Mouse (Mus musculus) T-helper 1 cell (primary cell): ENCODE data around the gene Fkbp15.

Source experiments
- in situ Hi-C: fragments of 300-600 bp; cut with MboI, MseI; formaldehyde crosslinking; loops from one replicate; pipeline ENCODE4 v1.15.1; 2025; ENCODE audit warnings: high pct_unique_total_duplicates

The Fkbp15 gene

DNA sequence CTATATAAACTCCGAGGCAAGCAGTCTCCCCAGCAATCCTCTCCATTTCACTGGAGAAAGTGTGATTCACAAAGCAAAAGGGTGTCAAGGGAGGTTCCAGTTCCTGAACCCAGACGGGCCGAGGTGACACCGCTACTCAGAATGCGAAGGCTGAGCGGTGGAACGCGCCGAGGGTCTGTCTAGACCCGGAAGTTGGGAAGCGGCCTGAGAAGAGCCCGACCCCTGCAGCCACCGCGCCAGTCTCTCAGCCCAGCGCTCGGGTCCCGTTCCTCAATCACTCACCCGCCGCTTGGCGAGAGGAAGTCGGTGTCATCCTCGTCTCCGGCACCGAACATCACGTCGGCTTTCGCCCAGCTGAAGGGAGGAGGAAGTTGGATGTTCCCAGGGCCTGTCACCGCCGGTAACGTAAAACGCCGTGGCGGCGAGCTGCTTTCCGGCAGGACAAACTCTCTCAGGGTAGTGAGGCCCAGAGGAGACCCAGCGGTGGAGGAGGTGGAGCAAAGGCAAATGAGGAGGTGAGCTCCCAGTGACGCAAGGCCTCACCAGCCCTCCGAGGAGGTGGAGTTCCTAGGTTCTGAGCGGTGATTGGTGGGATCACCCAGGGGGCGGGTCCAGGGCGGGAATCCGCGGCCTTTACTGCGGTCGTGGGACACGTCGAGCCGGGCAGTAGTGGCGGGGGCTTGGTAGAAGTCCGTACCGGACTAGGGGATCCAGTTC lies at the start of gene Fkbp15, which contains the start of gene Slc31a1:
Fkbp15 (minus strand) TSS at position 461 of the 717 bp plus-strand sequence.
Slc31a1 (plus strand) TSS at position 640 of the 717 bp plus-strand sequence.
- in situ Hi-C loops: loop anchor here (5.0 kb wide), 1 partner anchor 47 kb away; the partner anchor contains the start of genes Cdc26 and Prpf4

- in situ Hi-C loops: loop anchor here (5.0 to 10.0 kb wide), 2 partner anchors 47 to 65 kb away; partner anchors contain the start of genes Fkbp15 and Slc31a1
Measured at GRCm38 (mm10) chr4:62409615-62410014, 49.3 kb upstream of the Fkbp15 start.

DNA sequence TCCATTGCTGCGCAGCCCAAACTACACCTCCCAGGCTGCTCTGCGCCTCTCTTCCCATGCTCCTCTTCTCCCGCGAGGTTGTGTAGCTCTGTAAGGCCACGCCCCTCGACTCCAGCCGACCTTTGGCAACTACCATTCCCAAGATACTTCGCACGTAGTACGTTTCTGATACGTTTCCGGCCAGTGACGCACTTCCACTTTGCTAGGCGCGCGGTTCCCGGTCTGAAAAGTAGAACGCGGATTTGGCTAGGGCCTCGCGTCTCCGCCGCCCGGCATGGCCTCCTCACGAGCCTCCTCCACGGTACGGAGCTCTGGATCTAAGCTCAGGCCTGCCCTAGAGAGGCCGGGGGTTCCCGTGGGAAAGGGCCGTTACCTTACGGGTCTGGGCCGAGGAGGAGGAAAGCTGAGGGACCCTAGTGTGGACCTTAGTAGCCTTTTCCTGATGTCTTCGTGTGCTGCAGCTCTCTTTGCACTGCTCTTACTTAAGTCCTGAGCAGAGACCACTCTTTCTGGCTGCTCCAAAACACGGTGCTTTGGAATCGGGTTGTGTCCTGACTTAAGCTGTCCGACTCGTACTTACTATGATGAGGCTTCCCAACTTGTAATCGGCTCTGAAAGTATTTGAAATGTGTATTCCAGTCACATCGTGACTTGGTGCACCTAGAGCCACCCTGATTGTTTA lies 48.4 kb upstream of the Fkbp15 start, which contains the start of the genes Cdc26 and Prpf4:
Cdc26 (minus strand) TSS at position 42 of the 682 bp plus-strand sequence.
Prpf4 (plus strand) TSS at position 197 of the 682 bp plus-strand sequence.
- in situ Hi-C loops: loop anchor here (5.0 to 10.0 kb wide), 2 partner anchors 46 to 64 kb away; partner anchors contain the start of genes Fkbp15 and Slc31a1

DNA sequence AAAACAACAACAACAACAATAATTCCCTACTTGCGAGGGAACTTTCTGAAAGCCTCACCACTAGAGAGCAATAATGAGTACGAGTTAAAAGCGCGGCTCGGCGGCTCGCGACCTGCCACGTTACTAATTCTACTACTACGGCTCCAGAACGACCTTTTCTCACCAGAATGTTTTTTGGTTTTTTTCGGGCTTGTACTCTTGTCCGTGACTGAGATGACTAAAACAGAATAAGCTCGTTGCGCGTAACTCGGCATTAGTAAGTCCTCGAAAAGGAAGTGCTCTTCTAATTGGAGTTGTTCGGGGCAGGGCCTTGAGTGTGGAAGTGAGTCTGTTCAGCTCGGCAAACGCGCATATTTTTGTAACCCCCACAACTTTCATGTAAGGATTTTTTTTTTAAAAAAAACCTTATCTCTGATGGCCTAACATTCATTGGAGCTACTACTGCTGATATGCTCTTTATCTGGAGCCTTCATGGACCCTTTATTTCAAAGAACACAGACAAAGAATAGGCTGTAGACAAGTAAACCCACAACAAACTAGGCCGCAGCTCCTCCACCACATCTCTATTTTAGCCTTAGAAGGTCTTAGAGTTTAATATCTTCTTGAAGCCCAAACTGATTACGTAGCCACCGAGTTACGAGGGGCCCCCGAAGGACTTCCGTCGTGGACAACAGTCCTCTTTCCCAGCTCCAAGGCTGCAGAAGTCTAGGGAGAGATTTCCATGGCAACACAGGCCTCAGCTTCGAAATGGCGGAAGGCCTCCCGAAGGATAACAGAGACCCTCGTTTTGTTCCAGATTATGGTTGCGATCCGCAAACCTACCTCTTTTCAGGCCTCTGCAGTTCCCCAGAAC lies 47.6 kb upstream of the Fkbp15 start:
- in situ Hi-C loops: loop anchor here (5.0 to 10.0 kb wide), 2 partner anchors 46 to 63 kb away; partner anchors contain the start of genes Fkbp15 and Slc31a1

- in situ Hi-C loops: loop anchor here (5.0 to 10.0 kb wide), 2 partner anchors 44 to 61 kb away; partner anchors contain the start of genes Fkbp15 and Slc31a1
Measured at GRCm38 (mm10) chr4:62406133-62406532, 45.8 kb upstream of the Fkbp15 start.

DNA sequence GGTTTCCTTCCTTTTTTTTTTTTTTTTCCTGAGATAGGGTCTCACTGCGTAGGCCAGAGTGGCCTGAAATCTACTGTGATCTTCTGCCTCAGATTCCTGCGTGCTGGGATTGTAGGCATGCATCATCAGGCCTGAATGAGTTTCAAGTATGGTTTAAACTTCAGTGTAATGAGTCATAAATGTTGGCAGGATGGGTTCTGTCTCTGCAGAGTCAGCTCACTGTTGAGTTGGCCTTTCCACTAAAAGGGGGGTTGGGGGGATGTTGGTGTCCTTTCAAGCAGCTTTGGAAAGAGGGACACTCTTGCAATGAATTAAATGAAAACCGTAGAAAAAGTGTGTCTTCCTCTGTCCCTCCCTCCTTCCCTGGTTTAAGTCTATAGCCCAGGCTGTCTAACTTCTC lies 38.6 kb upstream of the Fkbp15 start:
- in situ Hi-C loops: no loop called here

- in situ Hi-C loops: no loop called here
Measured at GRCm38 (mm10) chr4:62397616-62398365, 37.4 kb upstream of the Fkbp15 start.

GRCm38 (mm10) chr4:62395806-62396205 lies 35.5 kb upstream of the Fkbp15 start:
- in situ Hi-C loops: no loop called here

DNA sequence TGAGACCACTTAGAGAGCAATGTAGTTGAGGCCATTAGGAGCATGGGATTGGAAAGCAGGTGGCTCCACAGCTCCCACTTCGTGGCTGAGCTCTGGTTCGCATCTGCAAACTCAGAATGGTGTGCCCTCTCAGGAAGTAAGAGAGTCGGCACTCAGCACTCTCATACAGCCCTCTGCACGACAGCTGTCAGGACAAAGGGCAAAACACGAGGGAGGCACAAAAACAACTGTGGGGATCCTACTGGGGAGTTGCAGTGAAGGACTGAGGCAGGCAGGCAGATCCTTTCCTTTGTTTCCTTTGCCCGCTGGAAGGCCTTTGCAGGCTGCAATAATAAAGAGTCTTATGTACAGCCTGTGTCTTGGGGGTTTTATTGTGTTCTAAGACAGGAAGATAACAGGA lies 33.1 kb upstream of the Fkbp15 start:
- in situ Hi-C loops: no loop called here

GRCm38 (mm10) chr4:62391892-62392291 lies 31.5 kb upstream of the Fkbp15 start:
- in situ Hi-C loops: no loop called here

DNA sequence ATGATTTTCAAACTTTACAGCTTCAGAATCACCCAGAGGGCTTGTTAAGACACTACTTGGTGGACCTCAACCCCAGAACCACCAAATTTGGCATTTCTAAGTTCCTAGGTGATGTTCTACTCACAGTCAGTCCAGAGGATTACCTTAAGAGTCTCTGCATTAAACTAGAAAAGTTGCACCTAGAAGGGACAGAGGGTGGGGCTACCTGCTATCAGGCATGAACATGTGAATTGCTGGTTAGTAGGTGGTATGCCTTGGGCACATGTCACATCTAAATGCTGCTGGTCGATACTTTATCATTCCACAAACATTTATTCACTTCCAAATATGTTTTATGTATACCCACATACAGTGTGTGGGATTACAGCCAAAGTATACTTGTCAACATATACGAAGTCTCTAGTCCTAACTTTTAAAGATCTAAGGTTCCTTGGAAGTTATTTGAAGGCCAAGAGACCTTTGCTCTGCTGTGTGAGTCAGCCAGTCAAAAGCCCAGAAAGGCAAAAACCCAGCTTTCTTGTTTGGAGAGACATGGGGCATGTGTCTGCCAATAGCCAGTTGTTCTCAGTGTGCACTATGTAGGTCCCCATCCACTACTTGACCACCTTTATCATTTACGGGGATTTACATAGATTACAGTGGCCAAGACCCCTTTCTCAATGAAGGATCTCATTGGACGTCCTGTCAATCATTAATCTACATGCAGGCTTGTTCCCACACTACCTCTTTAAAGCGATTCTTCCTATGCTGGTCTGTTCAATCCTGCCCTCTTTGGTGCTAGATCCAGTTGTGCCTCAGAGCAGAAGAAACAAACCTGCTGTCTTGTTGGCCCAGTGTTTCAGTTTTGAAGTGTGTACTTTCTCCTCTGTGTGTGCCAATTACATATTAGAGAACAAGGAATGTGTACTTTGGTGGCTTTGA lies 29.5 kb upstream of the Fkbp15 start:
- in situ Hi-C loops: no loop called here

- in situ Hi-C loops: no loop called here
Measured at GRCm38 (mm10) chr4:62385439-62385838, 25.1 kb upstream of the Fkbp15 start.

GRCm38 (mm10) chr4:62384159-62384558 lies 23.8 kb upstream of the Fkbp15 start:
- in situ Hi-C loops: no loop called here

DNA sequence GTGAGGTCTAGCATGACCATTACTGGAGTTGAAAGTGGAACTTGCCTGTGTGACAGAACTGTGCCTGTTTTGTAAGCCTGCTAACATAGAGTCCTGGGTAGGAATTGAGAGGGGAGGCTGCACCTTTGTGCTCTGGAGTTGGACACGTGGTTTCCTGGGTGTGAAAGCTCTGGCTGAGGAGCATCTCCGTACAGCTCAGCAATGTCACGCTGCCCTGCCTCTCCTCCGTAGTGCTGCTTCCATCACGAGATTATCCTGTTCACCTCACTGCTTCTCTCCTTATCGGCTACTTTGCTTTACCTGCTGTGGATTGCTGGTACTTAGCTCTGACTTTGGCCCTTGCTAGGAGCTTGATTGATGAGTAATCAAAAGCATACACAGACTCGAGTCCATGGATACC lies 23.4 kb upstream of the Fkbp15 start:
- in situ Hi-C loops: no loop called here

- in situ Hi-C loops: no loop called here
Measured at GRCm38 (mm10) chr4:62383207-62383606, 22.9 kb upstream of the Fkbp15 start.

- in situ Hi-C loops: no loop called here
Measured at GRCm38 (mm10) chr4:62379724-62380381, 19.5 kb upstream of the Fkbp15 start.

DNA sequence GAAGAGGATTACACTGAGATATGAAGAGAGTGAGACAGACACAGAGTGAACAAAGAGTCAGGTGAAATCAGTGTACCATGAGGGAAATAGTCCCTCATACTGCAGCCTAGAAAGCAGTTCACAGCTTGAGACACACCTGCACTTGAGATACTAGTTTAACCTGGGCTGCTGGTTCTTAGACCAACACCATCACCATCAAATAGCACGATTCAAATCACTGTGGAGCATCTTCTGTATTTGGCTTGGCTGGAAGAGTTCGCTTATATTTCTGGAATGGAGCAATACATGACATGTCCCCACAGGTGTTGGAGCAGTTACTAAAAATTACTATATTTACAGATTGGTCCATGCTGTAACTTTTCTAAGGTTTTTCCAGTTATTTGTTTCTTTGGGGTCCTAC lies 15.8 kb upstream of the Fkbp15 start:
- in situ Hi-C loops: no loop called here

DNA sequence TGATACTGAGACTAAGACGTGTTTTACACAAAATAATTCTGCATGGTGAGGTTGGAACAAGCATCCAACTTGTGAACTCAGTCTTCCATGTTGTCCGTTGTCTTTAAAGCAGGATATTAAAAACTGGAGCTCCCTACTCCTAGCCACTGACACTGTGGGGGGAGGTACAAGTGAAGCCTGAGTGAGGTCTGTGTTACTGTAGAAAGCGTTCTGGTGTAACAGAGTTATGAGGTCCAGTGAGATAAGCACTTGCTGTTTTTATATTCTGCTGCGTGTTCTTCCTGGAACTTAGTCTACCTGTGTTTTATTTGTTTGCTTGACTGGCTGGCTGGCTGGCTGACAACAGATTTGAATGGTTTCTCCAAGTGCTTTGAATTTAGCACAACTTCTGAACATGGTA lies 14.0 kb upstream of the Fkbp15 start:
- in situ Hi-C loops: no loop called here

- in situ Hi-C loops: no loop called here
Measured at GRCm38 (mm10) chr4:62373668-62374067, 13.3 kb upstream of the Fkbp15 start.
